Mouse (Mus musculus): Measurements from ENCODE around the gene Irgm2.
A peak's percentile ranks its signal among the peaks of the same experiment; 100 is the strongest.
"Not testable (repeated sequence)": the region's sequence is repeated elsewhere in the genome, so short reads cannot be mapped to it uniquely, and the experiment has no call there.

Irgm2 gene

DNA sequence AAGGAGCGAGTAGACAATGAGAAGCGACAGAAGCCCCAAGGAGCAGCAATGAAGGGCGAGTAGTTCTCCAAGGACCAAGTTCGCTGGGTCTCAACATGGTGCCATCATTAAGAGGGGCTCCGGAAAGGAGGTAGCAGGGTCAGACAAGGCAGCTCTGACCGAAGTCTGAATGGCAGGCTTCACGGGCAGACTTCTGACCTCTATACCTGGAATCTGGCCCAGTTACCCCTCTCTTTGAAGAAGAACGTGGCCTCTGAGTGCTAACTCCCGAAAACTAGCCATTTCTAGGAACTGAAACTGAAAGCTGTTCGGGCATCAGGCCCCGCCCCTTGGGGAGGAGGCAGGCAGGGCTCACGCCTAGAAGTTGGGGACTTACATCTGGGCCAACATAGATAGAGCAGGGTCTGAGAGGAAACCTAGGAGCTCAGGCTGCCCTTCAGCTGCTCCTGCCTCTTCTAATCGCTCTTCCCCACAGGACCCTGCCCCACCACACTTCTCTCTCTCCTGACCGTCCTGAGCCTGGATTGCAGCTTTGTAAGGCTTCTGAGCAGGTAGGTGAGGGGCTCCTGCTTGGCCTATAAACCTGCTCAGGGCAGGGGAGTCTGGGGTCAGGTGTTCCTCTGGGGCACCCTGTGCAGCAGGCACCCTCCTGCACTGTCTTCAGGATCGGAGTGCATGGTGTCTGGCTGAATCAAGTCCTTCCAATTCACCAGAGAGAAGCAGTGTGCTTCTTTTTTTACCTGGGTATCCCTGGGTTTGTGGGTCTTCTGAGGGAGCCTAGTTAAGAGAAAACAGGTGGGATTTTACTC lies at the start of gene Irgm2, which contains the start of gene Igtp:
Gene Irgm2, plus strand, starts transcription at position 390 of the 809 bp plus-strand sequence.
Gene Igtp, plus strand, starts transcription at position 328 of the 809 bp plus-strand sequence.
- DNase-seq (ENCODE audit: low read depth, low spot score) = peak; percentile 3

DNA sequence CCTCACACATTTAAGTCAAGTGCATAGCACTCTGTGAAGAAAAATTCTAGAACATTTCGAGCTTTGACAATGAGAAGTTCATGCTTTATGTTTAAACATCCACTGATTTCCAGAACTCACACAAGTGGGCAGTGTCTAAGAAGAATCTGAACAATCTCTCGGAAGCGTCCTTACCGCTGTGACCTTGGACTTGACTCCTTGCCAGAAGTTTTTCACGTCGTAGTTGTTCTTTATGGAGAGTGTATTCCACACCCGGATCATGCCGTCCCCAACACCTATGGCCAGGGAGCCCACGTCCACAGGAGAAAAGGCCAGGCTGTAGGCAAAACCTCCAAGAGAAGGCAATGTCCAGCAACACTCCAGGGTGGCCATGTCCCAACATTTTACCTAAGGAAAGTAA lies 44.0 kb upstream of the Irgm2 start:
- no peak for DNase-seq (ENCODE audit: low read depth, low spot score)

DNA sequence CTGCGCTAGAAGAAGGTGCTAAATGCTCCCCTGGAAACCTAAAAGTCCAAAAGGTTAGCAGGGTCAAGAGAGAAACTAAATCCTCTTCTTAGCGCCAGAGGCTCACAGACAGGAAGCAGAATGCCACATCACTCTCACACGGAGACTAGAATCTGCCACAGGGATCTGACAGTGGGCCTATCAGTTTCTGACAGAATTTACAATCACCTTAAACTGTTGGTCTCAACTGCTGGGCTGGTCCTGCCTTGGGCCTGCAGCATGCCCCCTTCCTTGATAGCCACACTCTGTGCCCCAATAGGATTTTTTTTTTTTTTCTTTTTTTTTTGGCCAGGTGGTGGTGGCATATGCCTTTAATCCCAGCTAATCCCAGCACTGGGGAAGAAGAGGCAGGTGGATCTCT lies 42.5 kb upstream of the Irgm2 start:
- no peak for DNase-seq (ENCODE audit: low read depth, low spot score)

DNA sequence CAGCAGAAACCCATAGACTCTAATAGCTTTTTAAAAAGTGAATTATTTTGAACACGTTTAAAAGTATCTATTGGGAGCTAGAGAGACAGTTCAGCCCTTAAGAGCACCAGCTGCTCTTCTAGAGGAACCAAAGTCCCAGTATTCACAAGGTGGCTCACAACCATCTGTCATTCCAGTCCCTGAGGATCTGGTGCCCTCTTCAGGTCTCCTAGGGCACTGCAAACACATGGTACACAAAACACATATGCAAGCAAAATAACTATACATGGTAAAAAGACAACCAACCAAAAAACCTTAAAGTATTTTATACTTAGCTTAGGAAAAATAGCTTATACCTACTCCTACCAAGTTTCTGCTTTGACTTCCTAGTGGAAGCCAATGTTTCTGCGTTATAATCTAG lies 34.3 kb upstream of the Irgm2 start:
- no peak for DNase-seq (ENCODE audit: low read depth, low spot score)

DNA sequence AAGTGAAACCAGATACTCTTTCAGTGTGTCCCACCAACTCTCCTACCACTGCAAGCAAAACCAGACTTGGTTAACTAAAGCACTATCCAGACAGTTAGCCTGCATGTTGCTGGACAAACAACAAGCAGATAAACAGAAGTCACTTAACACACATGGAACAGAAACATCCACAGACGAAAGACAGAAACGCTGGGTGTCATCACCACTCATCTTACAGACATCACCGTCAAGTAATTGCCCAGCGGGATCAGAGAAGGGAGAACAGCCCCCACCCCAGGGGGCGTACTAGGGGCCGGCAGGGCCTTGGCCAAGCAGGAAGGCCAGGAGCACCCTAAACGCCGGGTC lies 31.6 kb upstream of the Irgm2 start:
- DNase-seq (ENCODE audit: low read depth, low spot score) = no peak

GRCm38 (mm10) chr11:58168167-58168915 lies 31.1 kb upstream of the Irgm2 start, which contains the start of gene Gemin5:
Gene Gemin5 (minus strand): TSS chr11:58168539.
- DNase-seq (ENCODE audit: low read depth, low spot score) = peak; percentile 73

DNA sequence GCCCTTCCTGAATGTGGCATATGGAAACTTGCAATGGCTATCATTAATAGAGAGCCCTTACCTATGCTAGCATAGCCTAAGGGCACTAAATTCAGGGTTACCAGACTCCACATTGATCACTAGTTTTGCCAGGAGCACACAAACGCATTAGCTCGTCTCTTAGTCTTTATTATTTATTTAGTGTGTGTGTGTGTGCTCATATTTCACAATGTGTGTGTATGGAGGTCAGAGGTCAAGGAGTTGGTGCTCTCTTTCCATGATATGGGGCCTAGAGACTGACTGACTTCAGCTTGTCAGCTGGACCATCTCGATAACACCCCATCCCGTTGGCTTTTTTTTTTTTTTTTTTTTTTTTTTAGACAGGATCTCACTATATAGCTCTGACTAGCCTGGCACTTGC lies 29.8 kb upstream of the Irgm2 start:
- DNase-seq (ENCODE audit: low read depth, low spot score) = no peak

- peak; percentile 91 for DNase-seq (ENCODE audit: low read depth, low spot score)
These were observed 27.8 kb upstream of the Irgm2 start, which contains the start of gene Mrpl22 for GRCm38 (mm10) chr11:58171459-58172091. Gene Mrpl22 (plus strand): TSS chr11:58171661.

GRCm38 (mm10) chr11:58179563-58179962 lies 19.9 kb upstream of the Irgm2 start:
- peak; percentile 68 for DNase-seq (ENCODE audit: low read depth, low spot score)

- DNase-seq (ENCODE audit: low read depth, low spot score) = not testable (repeated sequence)
These were observed 19.4 kb upstream of the Irgm2 start for GRCm38 (mm10) chr11:58179986-58180385.

- no peak for DNase-seq (ENCODE audit: low read depth, low spot score)
These were observed 18.7 kb upstream of the Irgm2 start for GRCm38 (mm10) chr11:58180756-58181155.

- no peak for DNase-seq (ENCODE audit: low read depth, low spot score)
These were observed 15.8 kb upstream of the Irgm2 start for GRCm38 (mm10) chr11:58183579-58183978.

GRCm38 (mm10) chr11:58189675-58190074 lies 9.7 kb upstream of the Irgm2 start:
- DNase-seq (ENCODE audit: low read depth, low spot score) = no peak

- no peak for DNase-seq (ENCODE audit: low read depth, low spot score)
These were observed 6.1 kb upstream of the Irgm2 start for GRCm38 (mm10) chr11:58193326-58193725.

DNA sequence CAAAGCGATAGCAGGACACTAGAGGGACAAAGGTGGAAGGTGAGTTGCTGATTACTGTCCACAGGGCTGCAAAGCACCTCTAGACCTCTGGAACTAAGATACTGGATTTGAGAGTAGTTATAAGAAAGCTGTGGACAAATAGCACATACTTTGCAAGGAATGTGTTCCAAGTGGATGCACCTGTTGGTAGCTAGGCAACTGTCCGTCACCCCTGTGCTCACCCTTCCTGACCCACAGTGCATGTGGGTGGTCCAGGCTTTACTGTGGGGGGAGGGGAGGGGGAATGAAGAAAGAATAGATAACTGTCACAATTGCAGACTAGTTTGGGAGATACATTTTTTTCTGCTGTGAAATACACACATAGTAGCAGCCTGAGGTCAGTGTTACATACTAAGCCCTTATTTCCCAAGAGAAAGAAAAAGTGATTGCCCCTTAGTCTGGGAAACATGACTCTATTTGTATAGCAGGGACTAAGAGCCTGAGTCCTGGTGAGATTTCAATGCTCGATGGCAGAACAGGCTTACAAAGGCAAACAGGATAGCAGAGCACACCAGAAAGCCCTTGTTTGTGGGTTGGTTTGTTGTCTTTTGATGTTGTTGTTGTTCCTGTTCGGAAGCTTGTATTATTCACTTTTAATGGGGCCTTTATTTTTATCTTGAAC lies 5.4 kb upstream of the Irgm2 start:
- no peak for DNase-seq (ENCODE audit: low read depth, low spot score)

- DNase-seq (ENCODE audit: low read depth, low spot score) = no peak
These were observed 755 bp upstream of the Irgm2 start for GRCm38 (mm10) chr11:58198663-58199062.

DNA sequence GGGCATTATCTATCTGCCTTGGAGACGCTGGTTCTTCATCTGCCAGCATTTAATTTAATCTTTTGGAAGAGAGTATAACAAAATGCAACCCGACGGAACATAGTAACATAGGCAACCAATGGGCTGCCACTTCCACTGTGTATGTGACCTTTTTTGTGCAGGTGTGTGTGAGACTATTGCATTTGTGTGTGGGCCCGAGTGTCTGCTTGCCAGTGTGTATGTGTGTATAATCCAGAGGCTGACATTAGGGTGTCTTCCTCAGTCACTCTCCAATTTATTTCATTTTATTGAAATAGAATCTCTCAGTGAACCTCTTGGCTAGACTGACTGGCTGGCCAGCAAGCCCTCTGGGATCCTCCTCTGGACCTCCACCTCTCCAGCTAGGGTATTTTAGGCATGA lies 808 bp downstream of the Irgm2 start:
- no peak for DNase-seq (ENCODE audit: low read depth, low spot score)

DNA sequence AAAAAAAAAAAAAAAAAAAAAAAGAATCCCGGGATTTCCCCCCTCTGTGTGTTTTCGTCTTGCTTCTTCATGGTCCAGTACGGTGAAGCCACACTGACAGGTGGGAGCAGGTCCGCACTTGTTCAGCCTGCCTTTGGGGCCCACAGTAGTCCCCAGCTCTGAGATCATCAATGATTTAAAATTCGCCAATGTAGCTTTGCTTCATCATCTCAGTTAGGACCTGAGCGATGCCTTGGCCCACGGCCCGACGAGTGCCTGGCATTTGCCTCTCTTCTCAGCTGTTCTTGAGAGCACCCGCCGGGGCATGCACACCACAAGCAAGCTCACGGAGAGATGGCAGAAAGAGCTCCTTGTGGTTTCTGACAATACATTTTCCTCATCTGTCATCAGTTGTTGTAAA lies 1.6 kb downstream of the Irgm2 start:
- no peak for DNase-seq (ENCODE audit: low read depth, low spot score)

- DNase-seq (ENCODE audit: low read depth, low spot score) = no peak
These were observed 11.0 kb downstream of the Irgm2 start for GRCm38 (mm10) chr11:58210321-58210886.

- no peak for DNase-seq (ENCODE audit: low read depth, low spot score)
These were observed 11.8 kb downstream of the Irgm2 start for GRCm38 (mm10) chr11:58211062-58211681.

GRCm38 (mm10) chr11:58211682-58212067 lies 12.3 kb downstream of the Irgm2 start:
- DNase-seq (ENCODE audit: low read depth, low spot score) = no peak
